Mouse (Mus musculus): ENCODE measurements around the gene Trpc4ap.

DNA sequence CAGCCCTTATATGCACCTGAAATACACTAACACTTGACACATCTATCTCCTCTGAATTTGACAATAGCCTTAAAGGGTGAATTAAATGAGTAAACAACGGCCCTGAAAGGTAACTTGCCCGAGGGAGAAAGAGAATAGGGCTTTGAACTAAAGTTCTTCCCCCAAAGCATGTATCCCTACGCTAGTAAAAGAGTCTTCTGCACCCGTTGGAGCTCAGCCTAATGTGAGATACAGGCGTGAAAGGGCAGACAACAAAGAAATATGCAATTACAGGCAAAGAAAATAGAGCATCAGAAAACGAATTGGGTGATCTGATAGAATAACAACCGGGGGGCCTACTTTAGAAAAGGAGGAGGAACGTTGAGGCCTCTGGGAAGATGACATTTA, 855 bp downstream of the Trpc4ap start:
- TF ChIP-seq CTCF (IDR thresholded peaks at IDR 0.05; ENCODE audit: low read depth, low read length) (no peak), POLR2A (IDR thresholded peaks at IDR 0.05; ENCODE audit: insufficient read depth, low read length) (no peak), EP300 (IDR thresholded peaks at IDR 0.05; ENCODE audit: insufficient read depth, low read depth, low read length) (no peak)

Measured in ES-Bruce4 (cell line).